Mouse (Mus musculus) left cerebral cortex, adult 8-10 months (tissue): ENCODE data around the gene Spsb1. TPM values are rescaled to one million over a fixed set of nuclear protein-coding genes. Genes with fewer than 3 reads are reported as not detected.
A peak's percentile ranks its signal among the peaks of the same experiment; 100 is the strongest.

Experiments
- DNase-seq, 2 experiments: peaks; one replicate each; pipeline ENCODE4 v3.0.0; 2022; ENCODE audit warnings: low spot score in 2 of 2
- total RNA-seq, 4 experiments: library from RNA; stranded (reverse); gene quantifications; 2 replicates each; pipeline ENCODE4 v1.2.4; 2022

Spsb1 gene
- total RNA-seq, 4 experiments from 2014 or later: 21.6 to 30.4 (median 23.9) TPM

DNA sequence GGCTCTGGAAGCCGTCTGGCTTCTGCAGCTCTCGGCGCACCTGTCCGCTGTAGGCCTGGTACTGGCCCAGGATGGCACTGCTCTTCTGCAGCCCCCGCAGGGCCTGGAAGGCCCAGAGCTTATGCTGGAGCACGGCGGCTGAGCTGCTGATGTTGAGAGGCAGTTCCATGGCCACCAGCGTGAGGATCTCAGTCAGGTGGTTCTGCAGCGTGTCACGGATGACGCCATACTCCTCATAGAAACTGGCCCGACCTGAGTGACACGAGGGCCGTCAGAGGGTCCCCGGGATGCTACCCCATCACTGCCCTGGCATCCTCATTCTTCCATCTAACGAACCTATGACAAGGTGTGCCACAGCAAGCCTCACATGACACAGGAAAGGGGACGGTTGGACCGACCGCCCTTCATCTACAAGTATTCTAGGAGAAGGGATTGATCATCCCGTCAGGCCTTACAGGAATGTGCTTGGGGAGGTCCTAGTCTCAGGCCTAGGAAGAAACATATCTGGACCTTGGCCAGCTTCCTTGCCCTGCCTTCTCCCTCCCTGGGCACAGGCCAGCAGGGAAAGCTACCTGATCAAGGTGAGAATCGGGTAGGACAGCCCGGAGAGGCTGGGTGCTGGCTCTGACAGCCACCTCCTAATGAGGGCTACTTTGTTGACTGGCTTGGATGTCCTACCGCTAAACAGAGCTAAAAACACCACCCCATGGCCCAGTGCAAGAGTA, 29.2 kb upstream of the Spsb1 start:
- no peak for DNase-seq

DNA sequence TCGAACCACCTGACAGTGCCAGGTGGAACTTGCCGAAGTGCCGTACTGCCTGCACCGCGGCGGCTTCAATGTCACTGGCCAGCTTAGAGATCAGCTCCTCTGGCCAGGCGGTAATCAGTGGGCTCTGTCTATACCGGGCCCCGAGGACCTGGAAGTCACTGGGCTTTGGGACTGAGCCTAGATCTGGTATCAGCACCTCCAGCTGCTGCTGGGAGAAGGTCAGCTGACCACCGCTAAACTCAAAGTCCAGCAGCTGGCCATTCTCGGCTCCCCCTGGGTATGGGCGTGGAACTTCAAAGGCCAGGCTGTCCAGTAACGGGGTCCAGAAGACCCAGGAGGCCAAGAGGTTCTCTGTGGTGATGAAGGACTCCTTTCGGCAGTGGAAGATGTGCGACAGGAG, 27.3 kb upstream of the Spsb1 start:
- no peak for DNase-seq

DNA sequence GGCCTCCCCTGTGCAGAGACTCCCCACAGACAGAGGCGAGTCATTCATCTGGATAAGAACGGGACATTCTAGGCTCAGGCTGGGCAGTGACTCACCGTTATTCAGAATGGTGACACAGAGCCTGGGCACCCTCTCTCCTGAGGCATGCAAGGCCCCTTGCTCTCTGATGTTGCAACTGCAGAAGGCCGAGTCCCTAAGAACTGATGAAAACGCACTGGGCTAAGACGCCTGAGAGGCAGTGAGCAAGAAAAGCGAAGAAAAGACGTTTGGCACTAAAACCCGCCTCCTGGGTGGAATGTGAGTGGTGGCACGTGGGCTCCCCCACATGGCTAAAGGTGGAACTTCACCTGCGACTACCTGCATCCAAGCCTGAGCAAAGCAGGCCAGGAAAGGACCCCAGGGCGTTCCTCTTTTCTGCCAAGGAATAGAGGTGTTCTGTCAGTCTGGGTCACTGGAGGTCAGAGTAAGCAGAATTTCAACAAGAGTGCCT, 25.0 kb upstream of the Spsb1 start:
- DNase-seq: peak; percentile 69 to 89

DNA sequence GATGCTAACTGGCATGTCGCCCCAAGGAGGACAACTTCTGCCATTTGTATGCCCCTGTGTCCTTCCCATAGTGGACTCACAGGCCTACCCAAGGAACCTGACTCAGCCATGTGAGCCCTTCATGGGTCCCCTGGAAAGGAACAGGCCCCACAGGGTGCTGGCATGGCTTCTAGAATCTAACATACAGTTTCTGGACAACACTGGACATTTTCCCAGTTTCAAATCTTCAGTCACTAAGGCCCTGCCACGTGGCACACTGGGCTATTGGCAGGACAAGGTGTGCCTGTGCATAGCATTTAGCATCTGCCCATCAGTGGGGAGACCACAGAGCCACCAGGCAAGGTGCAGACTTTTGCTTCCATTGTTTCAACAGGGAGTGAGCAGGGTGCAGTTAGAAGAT, 24.0 kb upstream of the Spsb1 start:
- DNase-seq: no peak

DNA sequence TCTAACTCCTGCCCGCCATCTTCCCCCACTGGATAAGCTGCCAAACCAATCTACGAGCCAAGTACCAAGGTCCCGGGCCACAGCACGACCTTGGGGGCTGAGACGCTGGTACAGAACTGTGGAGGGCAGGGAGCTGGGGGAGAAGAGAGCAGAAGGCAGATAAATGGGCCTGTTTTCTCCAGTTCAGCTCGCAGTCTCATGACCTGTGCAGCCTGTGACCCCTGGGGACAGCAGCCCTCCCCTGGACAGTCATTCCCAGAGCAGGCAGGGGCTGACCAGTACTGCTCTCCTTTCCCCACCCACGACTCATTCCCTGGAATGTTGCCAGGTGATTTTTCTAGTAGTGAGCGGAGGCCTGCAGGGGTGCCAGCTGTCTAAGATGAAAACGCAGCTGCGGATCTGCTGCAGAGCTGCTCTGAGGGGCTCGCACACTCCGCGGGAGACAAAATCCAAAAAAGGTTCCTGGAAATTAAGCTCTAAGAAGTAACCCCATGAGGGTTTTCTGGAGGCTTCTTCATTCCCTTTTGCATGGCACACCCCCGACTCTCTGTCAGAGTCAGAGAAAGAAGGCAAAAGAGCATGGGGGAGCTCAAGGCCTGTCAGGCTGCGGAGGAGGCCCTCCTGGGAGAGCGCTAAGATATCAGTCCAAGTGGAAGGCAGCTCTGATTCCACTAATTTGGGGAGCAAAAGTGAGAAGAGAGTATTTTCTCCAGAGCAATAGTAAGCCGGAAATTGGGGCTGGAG, 23.1 kb upstream of the Spsb1 start:
- no peak for DNase-seq

DNA sequence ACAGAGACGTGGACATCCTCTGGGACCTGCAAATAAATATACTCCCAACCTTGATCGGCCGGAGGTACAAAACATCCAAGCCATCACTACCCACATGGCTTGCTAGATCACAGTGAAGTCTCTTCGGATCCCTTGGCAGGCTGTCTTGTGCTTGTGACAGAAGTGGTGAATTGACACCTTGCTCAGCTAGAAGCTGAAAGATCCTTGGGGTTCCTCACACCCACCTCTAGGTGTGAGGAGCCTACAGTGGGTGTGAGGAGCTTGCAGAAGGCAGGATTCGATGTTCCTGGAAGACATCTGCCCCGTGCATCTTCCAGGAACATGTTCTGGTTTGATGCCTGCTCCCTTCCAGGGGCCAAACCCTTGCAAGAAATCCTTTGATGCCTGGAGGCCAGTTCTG, 22.3 kb upstream of the Spsb1 start:
- peak in 1 of 2 experiments; percentile 51 for DNase-seq

DNA sequence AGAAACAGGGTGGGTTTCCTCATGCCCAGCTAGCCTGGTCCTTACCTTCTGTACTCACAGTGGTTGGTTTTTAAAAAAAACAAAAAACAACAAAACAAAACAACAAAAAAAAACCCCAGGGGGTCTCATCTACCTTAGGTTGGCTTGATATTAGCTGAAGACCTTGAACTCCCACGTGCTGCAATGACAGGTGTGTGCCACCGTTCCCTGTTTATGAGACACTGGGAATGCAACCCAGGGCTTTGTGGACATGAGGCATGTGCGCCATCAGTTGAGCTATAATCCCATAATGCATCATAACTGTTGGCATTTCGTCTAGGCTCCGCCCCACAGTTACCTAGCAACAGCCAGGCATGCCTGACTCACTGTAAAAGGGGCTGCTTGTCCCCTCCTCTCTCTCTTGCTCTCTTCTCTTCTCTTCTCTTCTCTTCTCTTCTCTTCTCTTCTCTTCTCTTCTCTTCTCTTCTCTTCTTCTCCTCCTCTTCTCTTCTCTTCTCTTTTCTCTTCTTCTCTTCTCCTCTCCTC, 20.9 kb upstream of the Spsb1 start:
- DNase-seq: no peak

DNA sequence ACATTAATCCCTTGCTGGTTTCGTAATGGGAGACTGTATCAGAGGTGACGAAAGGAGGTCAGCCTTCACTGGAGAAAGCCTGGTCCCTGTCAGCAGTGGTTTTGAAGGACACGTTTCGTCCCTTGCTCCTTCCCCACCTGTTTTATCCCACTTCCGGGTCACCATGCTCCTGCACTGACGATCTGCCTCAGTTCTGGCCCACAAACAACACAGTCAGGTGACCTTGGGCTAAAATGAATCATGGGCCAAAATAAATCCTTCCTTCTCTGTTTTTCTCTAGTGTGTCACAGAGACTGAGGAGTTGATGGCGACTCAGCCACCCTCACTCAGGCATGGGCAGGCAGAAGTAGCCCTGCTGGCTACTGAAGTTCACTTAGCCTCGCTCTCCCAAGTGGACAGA, 20.4 kb upstream of the Spsb1 start:
- no peak for DNase-seq

DNA sequence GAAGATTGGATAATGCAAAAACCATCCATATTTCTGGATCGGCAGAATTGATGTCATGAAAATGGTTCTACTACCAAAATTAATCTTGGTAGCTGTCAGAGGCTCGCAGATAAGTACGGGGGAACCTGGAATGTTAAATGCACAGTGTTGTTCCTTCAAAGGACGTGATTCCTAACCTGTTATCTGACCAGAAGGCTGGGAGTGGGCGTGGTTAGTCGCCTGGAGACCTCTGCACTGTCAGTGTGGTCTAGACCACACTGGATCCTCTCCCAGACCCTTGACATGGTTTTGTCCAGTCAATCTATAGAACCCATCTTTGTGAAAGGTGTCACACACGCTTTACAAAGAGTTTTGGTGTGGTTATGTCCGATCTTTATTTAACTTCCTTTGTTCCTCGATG, 16.6 kb upstream of the Spsb1 start:
- DNase-seq: no peak

DNA sequence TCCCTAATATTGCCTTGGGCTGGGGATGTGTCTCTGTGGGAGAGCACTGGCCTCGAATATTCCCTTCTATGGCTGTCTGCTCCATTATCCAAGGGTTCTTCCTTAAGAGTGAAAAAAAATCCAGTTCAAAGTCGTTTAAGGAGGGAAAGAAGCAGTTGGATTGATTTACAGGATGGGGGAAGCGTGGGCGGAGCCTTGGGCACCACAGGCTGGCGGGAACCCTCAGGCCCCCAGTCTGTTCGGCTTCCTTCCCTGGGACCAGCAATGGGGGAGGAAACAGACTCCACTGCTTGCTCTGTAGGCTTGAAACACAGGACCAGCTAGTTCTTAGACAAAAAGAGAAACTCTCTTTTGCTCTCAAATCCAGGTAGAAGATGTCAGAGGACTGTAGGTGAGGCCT, 13.7 kb upstream of the Spsb1 start:
- DNase-seq: no peak

DNA sequence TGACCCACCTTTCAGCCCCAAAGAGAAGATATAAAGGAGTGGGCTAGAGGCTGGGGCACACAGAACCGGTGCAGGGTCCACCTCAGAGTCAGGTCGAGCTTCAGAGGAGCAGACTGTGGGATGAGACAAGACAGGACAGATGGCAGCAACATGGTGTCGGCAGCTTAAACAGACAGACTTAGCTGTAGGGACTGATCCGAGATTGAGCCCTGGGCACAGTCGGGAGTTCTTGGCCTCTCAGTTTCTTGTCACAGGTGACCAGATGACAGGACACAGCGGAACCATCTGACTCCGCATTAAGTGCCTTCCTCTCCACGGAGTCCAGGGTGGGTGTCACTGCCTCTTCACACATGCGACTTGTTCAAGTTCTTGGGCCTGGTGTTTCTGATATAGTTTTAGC, 12.1 kb upstream of the Spsb1 start:
- DNase-seq: no peak

DNA sequence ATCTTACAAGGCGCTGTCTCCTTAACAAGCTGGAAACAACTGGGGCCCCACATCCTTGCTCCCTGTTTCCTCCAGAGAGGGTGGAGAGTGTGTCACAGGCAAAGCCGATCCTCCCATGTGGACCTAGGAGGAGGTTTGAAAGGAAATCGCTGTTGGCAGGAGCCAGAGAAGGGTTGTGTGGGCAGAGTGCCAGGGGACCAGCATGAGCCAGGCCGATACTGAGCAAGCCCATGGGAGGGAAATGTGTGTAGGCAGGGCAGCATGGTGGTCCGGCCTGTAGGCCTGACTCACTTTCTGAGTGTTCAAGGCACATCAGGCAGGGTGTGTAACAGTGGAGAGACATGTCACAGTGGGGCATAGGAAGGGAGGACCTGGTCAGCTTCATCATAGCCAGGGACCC, 11.4 kb upstream of the Spsb1 start:
- DNase-seq: no peak

DNA sequence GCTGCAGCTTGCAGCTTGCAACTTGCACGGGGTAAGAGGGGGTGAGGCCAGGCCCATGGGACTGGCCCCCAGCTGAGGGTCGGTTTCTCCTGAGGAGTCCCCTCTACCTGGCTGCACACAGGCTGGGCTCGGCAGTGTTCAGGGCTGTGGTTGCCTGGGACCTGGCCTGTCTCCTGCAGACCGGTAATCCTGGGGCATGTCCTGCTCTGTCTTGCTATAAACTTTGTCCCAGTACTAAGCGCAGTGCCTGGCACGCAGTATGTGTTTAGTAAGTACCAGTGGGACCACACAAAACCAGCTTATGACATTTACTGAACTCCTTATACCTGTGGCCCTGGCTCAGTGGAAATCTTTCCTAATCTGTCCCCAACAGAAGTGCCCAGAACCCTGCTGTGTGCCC, 10.8 kb upstream of the Spsb1 start:
- DNase-seq: no peak

DNA sequence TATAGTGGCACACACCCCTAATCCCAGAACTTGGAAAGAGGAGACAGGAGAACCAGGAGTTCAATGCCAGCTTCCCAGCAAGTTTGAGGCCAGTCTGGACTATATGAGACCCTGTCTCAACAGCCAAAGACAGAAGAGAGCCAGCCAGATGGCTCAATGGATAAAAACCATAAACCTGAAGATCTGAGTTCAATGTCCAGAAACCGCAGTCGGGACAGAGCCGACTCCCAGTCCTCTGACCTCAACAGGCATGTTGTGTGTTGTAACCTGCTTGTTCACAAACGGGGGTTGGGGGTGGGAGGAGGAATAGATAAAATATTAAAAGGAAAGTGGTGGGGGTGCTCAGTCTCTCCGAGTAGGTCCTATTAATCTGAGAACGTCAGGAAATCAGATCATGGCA, 10.4 kb upstream of the Spsb1 start:
- no peak for DNase-seq

DNA sequence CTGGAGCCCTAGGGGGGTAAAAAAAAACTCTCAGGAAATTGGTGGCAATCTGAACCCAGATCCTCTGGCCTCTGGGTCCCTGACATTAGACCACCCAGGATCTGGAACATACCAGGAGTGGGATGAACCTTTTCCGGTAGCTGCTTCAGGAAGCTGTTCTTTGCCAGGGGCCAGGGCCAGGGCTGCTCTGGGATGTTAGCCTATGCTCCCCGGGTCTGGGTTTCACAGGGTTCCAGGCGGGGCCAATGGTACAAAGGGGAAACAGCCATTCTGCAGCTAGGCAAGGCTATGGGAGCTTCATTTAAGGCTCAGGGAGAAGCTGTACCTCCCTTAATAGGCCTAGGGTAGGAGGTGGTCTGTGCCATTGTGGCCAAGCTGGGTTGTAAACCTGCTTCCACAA, 9.9 kb upstream of the Spsb1 start:
- DNase-seq: no peak

DNA sequence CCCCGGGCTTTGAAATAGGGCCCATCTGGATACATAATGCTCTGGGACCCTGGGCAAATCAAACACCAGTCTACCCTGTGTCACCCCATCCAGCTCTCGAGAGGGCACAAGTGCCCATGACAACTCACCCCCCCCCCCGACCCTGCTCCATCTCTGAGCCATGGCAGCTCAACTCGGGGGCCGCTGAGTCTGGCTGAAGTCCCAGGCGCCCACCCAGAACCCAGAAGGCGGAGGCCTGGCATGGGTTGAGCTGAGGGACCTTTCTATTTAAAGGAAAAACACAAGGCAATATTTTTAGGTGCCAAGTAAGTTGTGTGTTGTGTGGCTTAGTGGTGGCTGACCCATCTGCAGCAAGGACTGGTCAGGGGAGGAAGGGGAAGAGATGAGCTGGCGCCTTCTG, 9.4 kb upstream of the Spsb1 start:
- no peak for DNase-seq

DNA sequence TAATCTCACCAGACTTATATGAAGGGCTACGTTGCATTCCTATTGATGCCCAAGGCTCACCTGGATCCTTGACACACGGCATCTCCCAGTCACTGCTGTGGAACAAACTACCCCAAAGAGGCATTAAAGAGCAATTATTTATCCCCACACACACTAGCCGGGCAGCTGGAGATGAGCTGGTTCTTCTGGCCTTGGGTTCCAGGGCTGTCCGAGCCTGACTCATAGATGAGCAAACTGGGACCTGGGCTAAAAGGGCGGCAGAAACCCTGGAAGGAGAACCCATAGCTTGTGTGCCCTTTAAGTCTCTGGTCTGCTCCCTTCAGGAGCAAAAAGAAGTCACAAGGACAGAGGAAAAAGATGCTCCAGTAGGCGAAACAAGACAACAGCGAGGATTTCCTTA, 5.5 kb upstream of the Spsb1 start:
- DNase-seq: no peak

DNA sequence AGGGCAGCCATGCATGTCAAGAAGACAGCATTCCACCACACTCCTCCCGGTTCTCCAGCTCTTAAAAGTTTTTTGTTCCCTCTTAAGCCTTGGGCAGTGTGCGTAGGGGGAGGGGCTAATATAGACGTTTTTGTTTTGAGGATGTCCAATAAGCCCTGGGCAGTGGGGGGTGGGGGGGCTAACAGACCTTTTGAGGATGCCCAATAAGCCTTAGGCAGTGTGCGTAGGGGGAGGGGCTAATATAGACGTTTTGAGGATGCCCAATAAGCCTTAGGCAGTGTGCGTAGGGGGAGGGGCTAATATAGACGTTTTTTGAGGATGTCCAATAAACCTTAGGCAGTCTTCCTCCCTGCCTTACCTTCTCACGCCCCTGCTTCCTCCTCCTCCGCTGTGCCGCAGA, 5.0 kb upstream of the Spsb1 start:
- DNase-seq: no peak

DNA sequence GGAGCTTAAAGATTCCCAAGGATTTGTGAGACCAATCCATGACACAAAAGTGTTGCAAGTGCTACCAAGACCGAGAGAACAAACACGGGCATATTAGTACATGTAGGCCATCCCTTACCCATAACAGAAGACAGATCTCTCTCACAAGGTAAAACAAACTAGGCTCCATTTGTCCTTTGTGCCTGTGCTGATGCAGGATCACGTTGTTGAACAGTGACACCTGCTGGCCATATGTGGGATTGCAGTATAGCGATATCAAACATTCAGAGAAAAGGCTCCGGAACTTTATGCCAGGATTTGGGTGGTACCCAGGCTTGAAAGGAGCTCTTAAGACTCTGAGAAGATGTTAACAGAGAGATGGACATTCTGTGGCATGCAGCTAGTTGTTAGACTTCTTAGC, 3.7 kb upstream of the Spsb1 start:
- peak; percentile 54 to 79 for DNase-seq

DNA sequence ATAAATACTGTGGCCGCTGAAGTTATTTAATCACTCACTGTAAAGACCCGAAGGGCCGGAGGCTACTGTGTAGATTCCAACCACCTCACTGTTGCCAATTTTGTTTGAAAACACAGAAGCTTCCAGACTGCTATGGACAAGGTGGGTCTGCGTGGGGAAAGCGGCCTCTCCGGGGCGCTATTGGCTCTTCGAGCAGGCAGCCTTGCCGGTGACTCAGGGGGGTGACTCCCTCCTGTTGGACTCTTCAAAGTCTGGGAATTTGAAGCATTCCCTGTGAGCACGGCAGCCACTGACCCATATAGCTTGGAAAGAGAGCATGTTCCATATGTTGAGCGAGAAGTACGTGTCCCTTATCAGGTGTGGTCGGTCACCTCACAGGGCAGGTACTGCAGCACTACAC, 1.2 kb upstream of the Spsb1 start:
- DNase-seq: no peak

DNA sequence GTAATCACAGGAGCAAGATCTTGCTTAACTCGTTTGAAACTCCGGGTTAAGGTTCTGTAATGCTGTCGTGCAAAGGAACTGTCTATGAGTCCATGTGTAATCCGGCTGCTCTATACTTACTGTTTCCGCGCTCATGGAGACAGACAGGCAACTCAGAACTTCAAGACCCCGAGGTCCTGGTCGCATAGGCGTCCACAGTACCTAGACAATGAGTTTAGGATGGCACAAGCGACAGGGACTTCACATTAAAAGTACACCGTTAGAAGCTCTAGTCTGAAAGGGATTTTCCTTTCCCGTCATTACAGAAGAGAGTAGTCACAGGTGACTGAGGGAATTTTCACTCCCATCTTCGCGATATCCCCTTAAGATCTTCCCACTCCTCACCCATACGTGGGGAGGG, 788 bp upstream of the Spsb1 start:
- DNase-seq: no peak

DNA sequence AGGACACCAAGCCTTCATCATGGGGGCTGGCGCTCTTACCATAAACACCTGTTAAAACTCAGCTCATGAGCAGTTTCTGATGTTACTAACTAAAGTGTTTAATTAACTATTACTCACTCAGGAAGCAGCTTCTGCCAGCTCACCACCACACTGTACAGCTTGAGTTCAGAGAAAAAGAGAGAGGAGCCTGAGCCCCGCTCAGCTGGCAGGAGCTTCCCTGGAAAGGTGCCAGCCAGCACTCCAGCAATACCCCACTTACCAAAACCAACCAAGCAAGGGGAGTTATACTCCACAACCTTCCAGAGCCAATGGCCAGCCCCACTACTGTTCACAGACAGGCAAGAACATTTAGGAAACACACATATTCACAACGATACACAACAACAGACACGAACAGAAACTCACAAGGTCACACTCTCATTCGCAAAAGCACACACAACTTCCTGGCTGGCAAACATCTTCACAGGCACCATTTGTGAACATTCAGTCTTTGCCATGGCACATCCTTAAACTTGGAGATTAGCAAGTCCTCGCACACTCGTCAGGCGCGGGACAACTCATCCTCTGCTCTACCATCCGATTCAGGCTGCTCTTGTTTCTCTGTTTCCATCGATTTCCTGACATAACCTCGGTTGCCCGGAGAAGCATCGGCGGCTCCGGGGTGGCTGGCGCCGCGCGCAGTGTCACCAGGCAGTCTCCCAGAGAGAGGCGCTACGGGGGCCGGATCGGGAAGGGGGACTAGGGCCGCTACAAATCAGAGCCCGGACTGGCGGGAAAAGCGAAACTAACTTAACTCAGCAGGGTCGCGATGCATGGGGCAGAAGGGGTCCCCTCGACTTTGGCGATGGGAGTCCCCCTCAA, 992 bp downstream of the Spsb1 start:
- DNase-seq: peak in 1 of 2 experiments; percentile 50
